Mouse (Mus musculus) gastrocnemius, postnatal 14 days (tissue): Measurements from ENCODE around the gene Atl1. TPM values are rescaled to one million over a fixed set of nuclear protein-coding genes. Genes with fewer than 3 reads are reported as not detected.

Experiments
- DNase-seq: peaks from one replicate; pipeline ENCODE4 v3.0.0; 2021; ENCODE audit warnings: mixed read lengths
- intact Hi-C: fragments of 180-260 bp; cut with DNase I; formaldehyde crosslinking; loops from one replicate; pipeline ENCODE4 v1.15.1; 2025; ENCODE audit warnings: low total_unique reads
- total RNA-seq, 2 experiments: library from RNA; stranded (reverse); gene quantifications; 2 replicates each; pipeline ENCODE4 v1.2.3; 2021

The Atl1 gene
- total RNA-seq, 2 experiments from 2014 or later = 1.3 to 2.7 TPM

GRCm38 (mm10) chr12:69923128-69923527 lies 30.7 kb downstream of the Atl1 start:
- intact Hi-C loops = no loop called here
- no peak for DNase-seq

DNA sequence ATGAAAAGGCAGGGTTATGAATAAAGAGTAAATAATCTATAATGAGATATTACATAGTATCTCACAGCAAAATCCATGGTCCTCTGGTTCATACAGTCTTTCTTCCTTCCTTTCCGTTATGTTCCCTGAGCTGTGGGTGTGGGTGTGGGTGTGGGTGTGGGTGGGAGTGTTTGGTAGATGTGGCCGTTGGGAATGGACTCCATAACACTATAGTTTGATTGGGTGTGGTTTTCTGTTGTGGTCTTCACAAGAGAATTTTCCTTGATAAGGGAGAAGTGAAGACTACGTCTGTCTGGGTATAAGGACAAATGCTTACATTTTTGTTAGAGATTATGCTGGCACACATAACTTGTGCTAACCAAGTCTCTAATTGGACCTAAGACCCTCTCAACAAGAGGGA lies 31.2 kb downstream of the Atl1 start:
- intact Hi-C loops = no loop called here

DNA sequence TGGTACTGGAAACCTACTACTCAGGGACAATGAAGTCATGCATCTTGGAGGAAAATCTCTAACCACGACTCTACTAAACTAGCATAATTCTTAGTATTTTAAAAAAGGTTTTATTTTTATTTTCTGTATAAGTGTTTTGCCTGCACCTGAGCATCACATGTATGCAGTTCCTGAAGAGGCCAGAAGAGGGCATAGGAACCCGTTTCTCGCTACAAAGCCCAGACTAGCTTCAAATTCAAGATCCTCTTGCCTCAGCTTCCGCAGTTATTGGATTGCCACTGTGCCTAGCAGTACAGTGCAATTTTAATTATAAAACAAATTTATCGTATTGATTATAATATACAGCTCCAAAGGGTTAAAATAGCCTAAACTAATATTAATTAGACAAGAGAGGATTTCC lies 31.6 kb downstream of the Atl1 start:
- DNase-seq = no peak
- intact Hi-C loops = no loop called here

More for the DNA sequence above, 31.2 kb downstream of the Atl1 start:
- no peak for DNase-seq

DNA sequence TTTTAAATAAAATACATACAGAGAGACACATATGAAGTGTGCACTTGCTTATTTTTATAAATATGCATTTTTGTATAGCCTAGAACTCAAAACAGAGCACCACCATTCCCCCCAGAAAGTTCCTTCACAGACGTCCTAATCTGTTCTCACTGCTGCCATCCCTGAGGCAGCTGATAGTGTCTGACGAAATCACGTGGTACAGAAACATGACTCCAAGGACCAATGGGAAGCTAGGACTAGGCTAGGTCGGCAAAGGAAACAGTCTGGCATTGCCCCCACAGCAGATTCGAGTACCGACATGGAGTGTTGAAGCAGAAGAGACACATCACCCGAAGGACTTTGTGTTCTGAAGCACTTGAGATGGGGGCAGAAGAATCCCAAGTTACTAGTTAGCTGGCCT lies 34.3 kb downstream of the Atl1 start:
- DNase-seq = no peak
- intact Hi-C loops = no loop called here

DNA sequence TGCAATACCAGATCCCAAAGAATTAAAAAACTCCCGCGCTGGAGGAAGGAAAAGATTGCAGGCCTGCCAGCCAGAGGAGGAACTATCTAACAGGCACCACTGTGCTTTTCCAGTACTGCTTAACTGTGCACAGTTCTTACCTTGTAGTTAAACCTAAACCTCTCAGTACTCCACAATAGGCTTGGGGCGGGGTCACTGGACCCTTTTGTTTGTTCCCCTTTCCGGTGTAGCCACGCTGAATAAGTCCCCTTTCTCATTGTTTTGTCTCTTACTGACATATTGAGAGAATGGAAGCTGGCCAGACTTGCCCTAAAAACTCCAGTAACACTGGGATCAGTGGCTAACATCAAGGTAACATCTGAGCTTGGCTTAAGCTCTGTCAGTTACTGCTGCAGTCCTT lies 45.3 kb downstream of the Atl1 start:
- DNase-seq = no peak
- intact Hi-C loops = no loop called here

GRCm38 (mm10) chr12:69939291-69939690 lies 46.9 kb downstream of the Atl1 start:
- intact Hi-C loops = no loop called here
- no peak for DNase-seq

GRCm38 (mm10) chr12:69941655-69942329 lies 49.4 kb downstream of the Atl1 start:
- no peak for DNase-seq
- intact Hi-C loops = no loop called here

GRCm38 (mm10) chr12:69945861-69946260 lies 53.4 kb downstream of the Atl1 start:
- intact Hi-C loops = no loop called here
- DNase-seq = no peak

DNA sequence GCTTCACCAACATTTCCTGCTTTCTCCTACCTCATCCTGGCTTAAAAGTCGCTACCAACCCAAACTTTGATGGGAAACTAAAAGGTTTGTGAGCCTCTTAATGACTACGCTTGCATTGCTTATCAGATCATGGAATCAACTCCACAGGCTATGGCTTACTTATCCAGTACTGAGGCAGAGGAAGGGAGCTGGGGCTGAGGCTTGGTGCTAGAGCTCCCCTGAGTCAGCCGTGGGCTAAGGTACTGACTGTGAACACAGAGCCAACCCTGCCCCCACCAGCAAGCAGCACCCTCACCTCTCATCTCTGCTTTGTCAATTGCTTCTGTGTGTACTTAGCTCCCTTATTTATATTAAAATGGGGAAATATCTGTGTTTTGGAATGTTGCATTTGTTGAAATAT lies 55.1 kb downstream of the Atl1 start:
- intact Hi-C loops = no loop called here
- DNase-seq = no peak

GRCm38 (mm10) chr12:69957378-69957777 lies 65.0 kb downstream of the Atl1 start:
- intact Hi-C loops = no loop called here
- no peak for DNase-seq

- intact Hi-C loops = loop anchor here (10.0 kb wide), 1 partner anchor 92 kb away; no protein-coding TSS in a partner anchor
- DNase-seq = peak; percentile 64
Measured at GRCm38 (mm10) chr12:69962468-69962867, 70.1 kb downstream of the Atl1 start.

GRCm38 (mm10) chr12:69963141-69963540 lies 70.7 kb downstream of the Atl1 start:
- DNase-seq = no peak
- intact Hi-C loops = loop anchor here (10.0 kb wide), 1 partner anchor 92 kb away; no protein-coding TSS in a partner anchor

DNA sequence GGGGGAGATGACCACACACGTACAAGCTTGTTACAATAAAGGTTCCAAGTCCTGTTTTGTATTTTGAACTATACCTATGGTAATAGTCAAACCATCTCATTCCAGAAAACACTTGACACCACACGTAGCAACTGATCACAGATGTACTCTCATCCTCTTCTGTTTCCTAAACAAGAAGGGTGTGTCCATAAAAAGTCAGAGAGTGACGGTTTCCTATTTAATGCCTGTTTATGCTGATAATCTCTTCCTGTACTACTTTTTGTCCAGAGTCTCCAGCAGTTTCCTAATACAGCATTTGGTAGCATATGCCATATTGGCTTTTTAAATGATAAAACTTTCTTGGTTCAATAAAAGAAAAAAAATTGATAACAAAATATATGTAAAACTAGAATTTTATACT lies 73.2 kb downstream of the Atl1 start:
- intact Hi-C loops = loop anchor here (10.0 kb wide), 1 partner anchor 89 kb away; no protein-coding TSS in a partner anchor
- no peak for DNase-seq

DNA sequence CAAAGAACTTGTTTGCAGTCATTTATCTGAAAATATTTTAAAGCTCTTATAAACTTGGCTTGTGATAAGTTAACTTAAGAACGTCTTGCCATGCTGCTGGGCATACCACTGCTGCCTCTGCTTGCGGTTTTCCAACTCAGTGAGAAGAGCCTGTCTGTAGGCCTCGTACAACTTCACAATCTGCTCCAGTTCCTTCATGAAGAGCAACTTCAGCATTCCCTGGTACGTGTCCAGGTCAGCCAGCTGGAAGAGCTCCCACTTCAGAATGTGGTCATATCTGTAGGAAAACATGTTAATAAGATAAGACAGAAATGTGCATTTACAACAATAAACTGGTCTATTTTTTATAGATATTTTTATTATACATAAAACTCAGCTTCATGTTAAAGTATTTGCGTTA lies 73.7 kb downstream of the Atl1 start:
- DNase-seq = no peak

DNA sequence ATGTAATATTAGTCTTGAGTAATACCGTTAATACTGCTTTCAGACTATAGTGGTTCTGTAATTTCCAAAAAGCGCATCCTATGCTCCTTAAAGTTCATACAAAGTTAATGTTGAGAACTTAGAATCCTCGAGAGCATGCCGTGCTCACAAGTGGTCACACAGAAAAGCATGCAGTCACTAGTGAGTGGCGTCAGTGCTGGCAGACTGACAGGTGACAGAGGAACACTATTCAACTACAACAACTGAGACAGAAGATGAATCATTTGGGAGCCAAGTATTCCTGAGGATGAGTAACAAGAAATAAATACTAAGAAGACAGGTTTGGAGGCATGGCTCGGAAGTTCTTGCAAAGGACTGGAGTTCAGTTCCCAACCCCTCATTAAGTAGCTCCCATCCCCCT lies 74.7 kb downstream of the Atl1 start:
- intact Hi-C loops = loop anchor here (10.0 kb wide), 1 partner anchor 88 kb away; no protein-coding TSS in a partner anchor
- DNase-seq = no peak

More for the DNA sequence above, 73.7 kb downstream of the Atl1 start:
- intact Hi-C loops = loop anchor here (10.0 kb wide), 1 partner anchor 89 kb away; no protein-coding TSS in a partner anchor

DNA sequence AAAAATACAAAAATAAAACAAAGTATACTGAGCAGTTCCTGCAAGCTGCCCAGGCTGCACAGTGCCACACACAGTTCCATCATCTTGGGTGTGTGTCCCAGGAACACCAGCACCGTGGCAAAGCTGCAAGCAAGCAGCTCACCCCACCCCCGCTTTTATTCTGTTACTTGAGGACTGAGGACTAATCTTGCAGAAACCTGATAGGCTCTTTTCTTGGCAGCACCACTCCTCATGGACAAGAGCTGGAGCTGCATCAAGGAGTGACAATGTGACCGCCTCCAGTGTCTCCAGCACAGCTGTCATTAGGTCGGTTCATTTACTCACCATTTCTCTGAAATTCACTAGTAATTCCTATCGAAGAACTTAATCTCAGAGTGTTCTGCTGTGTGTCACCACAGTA lies 75.7 kb downstream of the Atl1 start:
- intact Hi-C loops = loop anchor here (10.0 kb wide), 1 partner anchor 87 kb away; no protein-coding TSS in a partner anchor
- DNase-seq = peak; percentile 51

GRCm38 (mm10) chr12:69973666-69974065 lies 81.3 kb downstream of the Atl1 start:
- intact Hi-C loops = no loop called here
- DNase-seq = no peak

GRCm38 (mm10) chr12:69976688-69977087 lies 84.3 kb downstream of the Atl1 start:
- intact Hi-C loops = no loop called here
- no peak for DNase-seq

GRCm38 (mm10) chr12:69977376-69977998 lies 85.1 kb downstream of the Atl1 start:
- intact Hi-C loops = no loop called here
- no peak for DNase-seq

DNA sequence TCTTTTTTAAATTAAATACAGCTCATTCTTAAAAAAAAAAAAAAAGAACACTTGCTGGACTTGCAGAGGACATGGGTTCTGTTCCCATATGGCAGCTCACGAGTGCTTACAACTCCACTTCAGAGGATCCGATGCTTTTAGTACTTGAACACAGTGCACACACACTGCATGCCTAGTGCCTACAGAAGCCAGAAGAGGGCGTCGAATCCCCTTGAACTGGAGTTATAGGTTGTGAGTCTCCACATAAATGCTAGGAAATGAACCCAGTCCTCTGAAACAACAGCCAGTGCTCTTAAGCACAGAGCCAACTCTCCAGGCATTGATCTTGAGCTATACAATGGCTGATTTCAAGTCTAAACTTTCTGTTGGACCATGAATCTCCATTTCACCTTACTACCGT lies 90.5 kb downstream of the Atl1 start:
- intact Hi-C loops = no loop called here
- DNase-seq = no peak

DNA sequence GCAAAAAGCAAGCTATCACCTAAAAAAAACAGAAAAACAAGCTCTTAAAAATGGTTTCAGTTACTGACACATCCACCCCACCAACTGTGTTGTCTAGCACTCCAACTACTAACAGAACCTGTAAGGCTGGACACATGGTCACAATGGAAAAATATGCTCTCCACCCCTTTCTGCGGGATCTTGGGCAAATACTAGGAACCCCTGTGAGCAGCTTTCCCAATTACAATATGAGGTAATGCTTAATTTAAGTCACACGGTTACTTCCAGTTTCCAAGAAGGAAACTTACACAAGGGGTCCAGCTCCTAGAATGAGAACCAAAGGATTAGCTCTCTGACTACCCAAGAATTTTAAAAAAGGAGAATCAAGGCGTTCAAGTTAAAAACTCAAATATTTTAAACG lies 93.1 kb downstream of the Atl1 start:
- DNase-seq = no peak
- intact Hi-C loops = no loop called here
